Mouse (Mus musculus) layer of hippocampus, postnatal 25 days (tissue): ENCODE measurements at regions not wholly inside any gene's neighbourhood (a gene's known extent, or its start where the extent isn't known, plus 50 kb on each side); places are given as distances from the start of the nearest gene placed in this dataset.

Experiments used
- DNase-seq, 2 experiments: peaks; one replicate each; pipeline ENCODE4 v3.0.0; 2022; ENCODE audit warnings: mixed read lengths in 2 of 2, low spot score in 1 of 2; ENCODE audit errors: extremely low spot score in 1 of 2

- DNase-seq: no peak
Observed at GRCm38 (mm10) chr16:5313261-5313660, 57.5 kb upstream of the Eef2kmt start.

GRCm38 (mm10) chr16:5311456-5311855 is 55.7 kb upstream of the Eef2kmt start:
- DNase-seq: no peak

- DNase-seq: no peak
Observed at GRCm38 (mm10) chr16:5310736-5311135, 55.0 kb upstream of the Eef2kmt start.

- DNase-seq: no peak
Observed at GRCm38 (mm10) chr16:5307761-5308160, 52.0 kb upstream of the Eef2kmt start.

- DNase-seq: no peak
Observed at GRCm38 (mm10) chr16:5307249-5307605, 51.4 kb upstream of the Eef2kmt start.

- peak; percentile 97 to 99 for DNase-seq
Observed at GRCm38 (mm10) chr16:5306588-5307248, 50.9 kb upstream of the Eef2kmt start.
